18 mouse cellular contexts compared by ENCODE assay signal in genomic region chr2:7530461-7531184, GRCm38 (mm10). TPM values are rescaled to one million over a fixed set of nuclear protein-coding genes. Genes with fewer than 3 reads are reported as not detected.
DNase-seq lines count a peak whose midpoint lies in the region; ATAC-seq and TF ChIP-seq lines count a peak whose summit lies in the region.
"Had no signal": no experiment of that assay in that cellular context is flagged by ENCODE, and none has a peak within 500 bp of the region (broad histone marks: within the 10 kb centered on the region; RNA-seq: fewer than 3 reads in every experiment).

No protein-coding gene starts in this region.

- peak; percentile 34 for ATAC-seq in forebrain, postnatal 0 days
- ATAC-seq: activated CD4-positive, CD25-positive, alpha-beta regulatory T cell, adult 4 months; intestine, postnatal 0 days had no signal

- no peak overlapping the region for H3K9ac ChIP-seq in forebrain, postnatal 0 days
- H3K9ac ChIP-seq: lung, embryonic 15.5 days; stomach, embryonic 15.5 days had no signal

- WGBS in forebrain, postnatal 0 days = 18% methylated on average over 8 of the region's 8 CpGs
- 72% methylated on average over 8 of the region's 8 CpGs for WGBS in limb, embryonic 10.5 days

- H3K9me3 ChIP-seq in forebrain, postnatal 0 days (ENCODE audit: low read length) = no peaks in the 10 kb centered on the region
- no peaks in the 10 kb centered on the region for H3K9me3 ChIP-seq in limb, embryonic 10.5 days (replicated peaks)
- H3K9me3 ChIP-seq: lung, embryonic 15.5 days; stomach, embryonic 15.5 days had no signal

- H3K36me3 ChIP-seq in forebrain, postnatal 0 days (ENCODE audit: insufficient read depth) = no peaks in the 10 kb centered on the region
- H3K36me3 ChIP-seq in limb, embryonic 10.5 days = no peaks in the 10 kb centered on the region
- H3K36me3 ChIP-seq: lung, embryonic 15.5 days; stomach, embryonic 15.5 days had no signal

- H3K4me2 ChIP-seq in forebrain, postnatal 0 days (ENCODE audit: low read depth) = no peak overlapping the region
- H3K4me2 ChIP-seq: lung, embryonic 15.5 days had no signal

- H3K4me1 ChIP-seq in forebrain, postnatal 0 days (ENCODE audit: insufficient read depth) = 0 out of 2 replicates have a peak, but pooled peaks cover 4% of the 10 kb centered on the region
- peaks cover 22% of the 10 kb centered on the region for H3K4me1 ChIP-seq in limb, embryonic 10.5 days
- H3K4me1 ChIP-seq: lung, embryonic 15.5 days; stomach, embryonic 15.5 days had no signal

- TF ChIP-seq CTCF in forebrain, postnatal 0 days (IDR thresholded peaks at IDR 0.05; ENCODE audit: low read depth) = no peak

- H3K4me3 ChIP-seq in forebrain, postnatal 0 days (ENCODE audit: low read depth, low read length) = no peak overlapping the region
- no peak overlapping the region for H3K4me3 ChIP-seq in limb, embryonic 10.5 days
- H3K4me3 ChIP-seq: gastrocnemius, adult 2 months; lung, embryonic 15.5 days; stomach, embryonic 15.5 days had no signal

- H3K27ac ChIP-seq in forebrain, postnatal 0 days (ENCODE audit: low read depth, low read length) = peak overlapping the region; percentile 30
- H3K27ac ChIP-seq in limb, embryonic 10.5 days = peak overlapping the region; percentile 30; the same call in 1 of the 2 replicates
- H3K27ac ChIP-seq: gastrocnemius, adult 2 months; lung, embryonic 15.5 days; stomach, embryonic 15.5 days had no signal

- no peaks in the 10 kb centered on the region for H3K27me3 ChIP-seq in forebrain, postnatal 0 days (ENCODE audit: insufficient read depth, low read length)
- H3K27me3 ChIP-seq in limb, embryonic 10.5 days (ENCODE audit: low read depth, poor library complexity, severe bottlenecking) = no peaks in the 10 kb centered on the region
- H3K27me3 ChIP-seq: CH12.LX; lung, embryonic 15.5 days; stomach, embryonic 15.5 days had no signal

- peak; percentile 20 for DNase-seq in retina, embryonic 14.5 days (ENCODE audit: low spot score)
- DNase-seq in retina, postnatal 1 day = no peak
- DNase-seq in forebrain, postnatal 0 days = no peak
- DNase-seq in limb, embryonic 10.5 days (ENCODE audit: low spot score) = no peak
- peak; percentile 65 for DNase-seq in telencephalon, adult 2 months (ENCODE audit: low read depth, low spot score)
- DNase-seq in heart, adult 11 months = no peak
- no peak for DNase-seq in adrenal gland, adult 2 months
- DNase-seq: cerebellum, adult 11-12 months; gastrocnemius, adult 2 months; heart, postnatal 14 days; kidney, postnatal 25 days; liver; thymus, postnatal 36 days had no signal

RNA-seq across cellular contexts. Expression of gene Celf2, which starts 21.3 kb away (rescaled TPM):
- total RNA-seq in forebrain, postnatal 0 days (2014; rRNA removed) = 184 and 205 TPM in 2 replicates
- 132 and 185 TPM in 2 replicates for polyA plus RNA-seq in forebrain, postnatal 0 days (2015; fragmentation: Nextera tagmentation; extraction: Ambion mirVana)
- 9.2 and 16.2 TPM in 2 replicates for polyA plus RNA-seq in limb, embryonic 10.5 days (2016; fragmentation: Nextera tagmentation; extraction: Ambion mirVana)
- 10 to 100 TPM; 45.5 to 47.6 TPM for total RNA-seq in adrenal gland, adult 2 months (2021)
- polyA plus RNA-seq in adrenal gland, adult 2 months (2012; rRNA removed) = 20.1 and 21.2 TPM in 2 replicates

Comparison
In these comparisons a context has a peak if more than half of its experiments do, and no peak if none do; other contexts are left out.
1. DNase-seq: peak in retina, embryonic 14.5 days (single experiment) and telencephalon, adult 2 months (single experiment); none in retina, postnatal 1 day (single experiment), forebrain, postnatal 0 days (single experiment), limb, embryonic 10.5 days (single experiment), heart, adult 11 months (single experiment) and adrenal gland, adult 2 months (single experiment).